Mouse (Mus musculus) cerebellum, adult 2 months (tissue): Measurements from ENCODE around the gene Syt16.

Experiments used
- CTCF ChIP-seq: fragments of 200-500 bp; IDR thresholded peaks from 2 replicates; pipeline ENCODE4 v1.5.1; 2011; ENCODE audit warnings: low read depth, mild to moderate bottlenecking, control low read depth, low read length, moderate library complexity, borderline replicate concordance; ENCODE audit not compliant: insufficient read depth
- POLR2A ChIP-seq: fragments of 200-500 bp; IDR thresholded peaks from 2 replicates; pipeline ENCODE4 v1.6.1; 2011; ENCODE audit warnings: low read length, control low read depth, borderline replicate concordance; ENCODE audit not compliant: insufficient read depth

DNA sequence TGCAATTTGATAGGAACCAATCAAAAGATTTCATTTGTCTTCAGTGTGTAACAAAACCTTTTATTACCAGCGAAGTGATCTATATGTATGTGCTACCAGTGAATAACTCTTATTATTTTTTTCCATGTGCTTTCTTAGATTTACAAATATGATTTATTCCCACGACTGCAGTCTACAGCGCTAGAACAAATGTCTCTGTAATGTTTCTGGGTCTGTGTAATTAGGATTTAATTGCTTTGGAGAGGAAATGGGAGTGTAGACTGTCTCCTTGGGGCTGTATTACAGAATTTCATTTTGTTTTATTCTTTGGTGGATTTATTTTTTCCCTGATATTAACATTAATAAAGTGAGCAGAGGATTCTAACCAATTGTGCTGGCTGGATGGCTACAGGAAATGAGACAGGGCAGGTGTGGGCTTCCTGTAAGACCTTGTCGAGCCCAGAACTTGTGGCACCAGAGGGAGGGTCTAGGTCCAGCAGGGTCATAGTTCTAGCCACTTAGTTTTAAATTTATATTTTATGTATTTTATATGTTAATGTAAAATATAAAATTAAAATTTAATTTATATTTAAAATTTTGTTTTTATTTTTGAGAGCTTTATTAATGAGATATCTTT, 9.0 kb upstream of the Syt16 start:
- TF ChIP-seq POLR2A (no peak), CTCF (no peak)
